Mouse (Mus musculus) hindbrain, embryonic 12.5 days (tissue): ENCODE measurements around the gene Txnip. TPM values are rescaled to one million over a fixed set of nuclear protein-coding genes. Genes with fewer than 3 reads are reported as not detected.

Experiments used
- ATAC-seq: fragments of 200-750 bp; cut with Nextera tagmentation; 2 replicates; pipeline ENCODE4 v1.8.0; 2017; ENCODE audit warnings: moderate TSS enrichment; ENCODE audit not compliant: low FRiP score
- H3K27ac ChIP-seq: fragments of 300-500 bp; sonication (generic); 2 replicates; pipeline ENCODE4 v1.5.1; 2016; ENCODE audit warnings: mild to moderate bottlenecking
- H3K27me3 ChIP-seq: fragments of 300-500 bp; sonication (generic); 2 replicates; pipeline ENCODE4 v1.6.1; 2016; ENCODE audit warnings: mild to moderate bottlenecking
- H3K36me3 ChIP-seq: fragments of 300-500 bp; sonication (generic); 2 replicates; pipeline ENCODE4 v1.6.1; 2016; ENCODE audit warnings: mild to moderate bottlenecking
- H3K4me1 ChIP-seq: fragments of 300-500 bp; sonication (generic); 2 replicates; pipeline ENCODE4 v1.6.1; 2016
- H3K4me2 ChIP-seq: fragments of 300-500 bp; sonication (generic); replicated peaks from 2 replicates; pipeline ENCODE4 v1.6.1; 2016; ENCODE audit warnings: mild to moderate bottlenecking
- H3K4me3 ChIP-seq: fragments of 300-500 bp; sonication (generic); 2 replicates; pipeline ENCODE4 v1.5.1; 2016; ENCODE audit warnings: mild to moderate bottlenecking
- H3K9ac ChIP-seq: fragments of 300-500 bp; sonication (generic); 2 replicates; pipeline ENCODE4 v1.6.1; 2016; ENCODE audit warnings: mild to moderate bottlenecking, moderate library complexity
- H3K9me3 ChIP-seq: fragments of 300-500 bp; sonication (generic); replicated peaks from 2 replicates; pipeline ENCODE4 v1.6.1; 2016; ENCODE audit warnings: mild to moderate bottlenecking
- WGBS: fragments of 180-500 bp; shearing (Covaris S2); methylation state at CpG from one replicate; pipeline ENCODE4 v1.1.7; 2016; 5-methylcytosine and 5-hydroxymethylcytosine counted together
- polyA plus RNA-seq: library from polyadenylated mRNA; unstranded; fragments of >200 nt; fragmentation: Nextera tagmentation; extraction: Ambion mirVana; gene quantifications from 2 replicates; pipeline ENCODE4 v1.2.1, GENCODE M21; 2016

The Txnip gene
- polyA plus RNA-seq, 1 experiment from 2014 or later = 58.7 TPM

DNA sequence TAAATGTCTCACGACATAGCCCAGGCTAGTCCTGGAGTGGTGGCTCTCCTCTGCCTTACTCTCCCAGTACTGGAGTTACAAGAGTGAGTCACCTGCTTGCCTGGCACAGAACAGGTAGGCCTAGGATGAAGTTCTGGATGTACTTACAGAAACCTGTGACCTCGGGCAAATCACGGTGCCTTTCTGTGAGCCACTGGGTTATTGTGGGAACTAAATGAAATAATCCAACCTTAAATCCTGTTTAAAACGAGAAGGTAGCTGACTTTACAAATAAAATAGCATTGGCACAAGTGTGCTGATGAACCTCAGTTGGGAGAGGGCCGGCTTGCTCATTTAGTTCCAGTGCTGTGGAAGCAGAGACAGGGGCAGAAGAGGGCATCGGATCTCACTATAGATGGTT lies 3.5 kb upstream of the Txnip start:
- Histone ChIP-seq H3K4me2 (no peak overlapping the region), H3K36me3 (no peaks in the 10 kb centered on the region), H3K27me3 (no peaks in the 10 kb centered on the region), H3K4me1 (peaks cover 32% of the 10 kb centered on the region), H3K9ac (no peak overlapping the region), H3K9me3 (no peaks in the 10 kb centered on the region), H3K27ac (no peak overlapping the region), H3K4me3 (no peak overlapping the region)
- WGBS = 81% methylated on average over 6 of the region's 6 CpGs
- no peak for ATAC-seq

DNA sequence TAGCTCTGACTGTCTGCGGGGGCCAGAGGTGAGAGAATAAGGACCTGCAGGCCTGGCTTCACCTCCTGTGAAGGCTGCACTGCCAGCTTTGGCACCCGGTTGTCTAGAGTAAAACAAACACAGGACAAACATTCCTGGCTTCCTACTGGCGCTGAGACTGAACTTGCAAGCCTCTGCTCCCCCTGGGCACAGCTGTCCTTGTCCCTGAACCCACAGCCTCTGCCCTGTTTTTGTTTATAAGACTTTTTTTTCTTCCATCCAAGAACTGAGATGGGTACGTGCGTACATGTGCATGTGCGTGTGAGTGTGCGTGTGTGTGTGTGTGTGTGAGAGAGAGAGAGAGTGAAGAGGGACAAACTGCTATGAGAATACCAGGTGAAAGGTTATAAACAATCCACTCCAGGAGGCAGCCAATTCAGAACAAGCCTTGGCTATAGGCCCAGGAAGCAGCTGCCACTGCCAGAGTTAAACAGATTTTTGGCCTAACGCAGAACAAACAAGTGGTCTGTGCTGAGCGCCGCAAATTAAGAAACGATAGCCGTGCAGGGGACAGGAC lies 2.6 kb upstream of the Txnip start:
- no peaks in the 10 kb centered on the region for H3K9me3 ChIP-seq
- peak overlapping the region; percentile 46 for H3K27ac ChIP-seq
- peaks cover 41% of the 10 kb centered on the region for H3K4me1 ChIP-seq
- peaks cover 7% of the 10 kb centered on the region for H3K36me3 ChIP-seq
- 0 out of 2 replicates have a peak, but pooled peaks have one; percentile 17 for ATAC-seq
- H3K4me2 ChIP-seq = no peak overlapping the region
- H3K27me3 ChIP-seq = no peaks in the 10 kb centered on the region
- 43% methylated on average over 12 of the region's 12 CpGs for WGBS
- no peak overlapping the region for H3K9ac ChIP-seq
- H3K4me3 ChIP-seq = no peak overlapping the region

DNA sequence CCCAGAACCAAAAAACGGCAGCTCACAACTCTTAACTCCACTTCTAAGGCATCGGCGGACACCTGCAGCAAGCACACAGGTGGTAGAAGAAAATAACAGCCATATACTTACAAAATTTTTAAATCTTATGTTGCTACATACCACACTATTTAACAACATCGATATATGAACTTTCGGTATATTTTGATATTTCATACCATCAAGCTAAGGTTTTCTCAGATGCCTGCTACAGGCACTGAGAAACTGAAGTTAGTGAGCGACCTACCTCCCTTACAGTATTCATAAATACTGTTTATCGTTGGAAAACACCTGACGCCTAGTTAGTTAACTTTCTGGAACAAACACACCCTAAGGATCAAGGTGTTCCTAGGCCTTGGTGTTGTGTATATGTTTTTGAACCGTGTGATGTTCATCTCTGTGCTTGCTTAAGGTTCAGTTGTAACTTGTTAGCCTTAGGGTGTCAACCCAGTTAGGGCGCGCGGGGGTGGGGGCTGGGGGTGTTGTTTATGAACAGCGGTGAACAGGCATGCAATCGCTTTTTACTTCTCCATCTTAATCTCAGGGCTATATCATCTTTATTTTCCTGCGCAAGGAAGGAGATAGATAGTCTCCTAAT lies 1.6 kb upstream of the Txnip start:
- H3K9ac ChIP-seq = no peak overlapping the region
- 83% methylated on average over 15 of the region's 15 CpGs for WGBS
- ATAC-seq = no peak

DNA sequence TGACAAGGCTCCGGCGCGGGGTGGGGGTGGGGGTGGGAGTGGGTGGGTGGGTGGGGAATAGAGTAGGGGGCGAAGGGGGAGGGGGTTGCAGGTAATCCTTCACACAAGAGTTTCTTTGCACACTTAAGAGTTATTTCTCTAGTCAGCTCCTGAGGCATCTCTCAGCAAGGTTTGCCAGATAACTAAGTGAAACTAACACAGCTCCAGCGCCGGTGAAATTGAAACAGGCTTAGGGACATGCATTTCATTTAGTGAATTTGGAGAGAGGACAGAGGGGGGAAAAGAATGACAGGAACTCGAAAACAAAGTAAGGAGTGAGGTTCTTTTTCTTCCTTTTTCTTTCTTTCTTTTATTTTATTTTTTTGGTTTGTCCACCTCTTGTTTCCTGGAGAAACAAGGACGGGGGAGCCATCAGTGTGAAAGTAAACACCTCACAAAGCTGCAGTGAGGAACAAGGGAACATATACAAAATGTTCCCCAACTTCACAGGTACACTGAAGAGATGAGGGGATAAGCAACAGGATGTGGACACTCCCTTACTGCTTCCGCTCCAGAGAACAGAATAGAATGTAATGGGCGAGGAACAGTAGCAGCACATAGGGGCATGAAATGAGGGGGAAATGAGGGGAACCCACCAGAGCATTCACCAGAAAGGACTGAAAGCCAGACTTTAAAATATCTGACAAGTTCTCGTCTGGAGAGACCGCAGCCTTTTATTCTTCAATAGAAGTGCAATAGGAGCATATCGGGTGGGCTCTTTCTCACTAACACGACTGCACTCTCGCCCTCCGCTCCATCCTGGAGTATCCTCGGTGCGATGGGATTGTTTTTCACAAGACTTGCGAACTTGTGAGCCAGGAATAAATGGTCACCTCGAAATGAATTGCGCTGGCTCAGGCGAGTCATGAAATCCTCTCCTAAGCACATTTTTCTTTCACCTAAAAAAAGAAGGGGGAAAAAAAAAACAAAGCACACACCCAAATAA lies 814 bp upstream of the Txnip start:
- Histone ChIP-seq H3K9ac (peak overlapping the region; percentile 55), H3K4me2 (peak overlapping the region; percentile 82), H3K36me3 (peaks cover 21% of the 10 kb centered on the region), H3K4me1 (peaks cover 53% of the 10 kb centered on the region), H3K4me3 (peak overlapping the region; percentile 73), H3K27ac (peak overlapping the region; percentile 73), H3K9me3 (no peaks in the 10 kb centered on the region), H3K27me3 (no peaks in the 10 kb centered on the region)
- 0 out of 2 replicates have a peak, but pooled peaks have one; percentile 5 for ATAC-seq
- 12% methylated on average over 22 of the region's 22 CpGs for WGBS

More for the DNA sequence above, 1.6 kb upstream of the Txnip start:
- H3K4me3 ChIP-seq = no peak overlapping the region
- H3K4me2 ChIP-seq = peak overlapping the region; percentile 82; the same call in 1 of the 2 replicates
- H3K27me3 ChIP-seq = no peaks in the 10 kb centered on the region
- peaks cover 17% of the 10 kb centered on the region for H3K36me3 ChIP-seq
- no peaks in the 10 kb centered on the region for H3K9me3 ChIP-seq
- peaks cover 49% of the 10 kb centered on the region for H3K4me1 ChIP-seq
- no peak overlapping the region for H3K27ac ChIP-seq

DNA sequence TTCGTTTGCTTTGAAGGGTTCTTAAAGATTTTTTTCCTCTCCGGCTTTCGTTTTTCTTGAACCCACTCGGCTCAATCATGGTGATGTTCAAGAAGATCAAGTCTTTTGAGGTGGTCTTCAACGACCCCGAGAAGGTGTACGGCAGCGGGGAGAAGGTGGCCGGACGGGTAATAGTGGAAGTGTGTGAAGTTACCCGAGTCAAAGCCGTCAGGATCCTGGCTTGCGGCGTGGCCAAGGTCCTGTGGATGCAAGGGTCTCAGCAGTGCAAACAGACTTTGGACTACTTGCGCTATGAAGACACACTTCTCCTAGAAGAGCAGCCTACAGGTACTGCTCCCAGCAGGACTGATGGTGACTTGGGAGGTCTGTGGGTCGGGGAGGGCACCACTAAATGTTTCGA lies 402 bp downstream of the Txnip start:
- Histone ChIP-seq H3K4me3 (peak overlapping the region; percentile 73), H3K27me3 (no peaks in the 10 kb centered on the region), H3K27ac (peak overlapping the region; percentile 67), H3K36me3 (peaks cover 21% of the 10 kb centered on the region), H3K9me3 (no peaks in the 10 kb centered on the region), H3K4me2 (peak overlapping the region; percentile 82), H3K4me1 (peaks cover 53% of the 10 kb centered on the region), H3K9ac (peak overlapping the region; percentile 68)
- under 1% methylated on average over 17 of the region's 17 CpGs for WGBS
- 0 out of 2 replicates have a peak, but pooled peaks have one; percentile 23 for ATAC-seq

DNA sequence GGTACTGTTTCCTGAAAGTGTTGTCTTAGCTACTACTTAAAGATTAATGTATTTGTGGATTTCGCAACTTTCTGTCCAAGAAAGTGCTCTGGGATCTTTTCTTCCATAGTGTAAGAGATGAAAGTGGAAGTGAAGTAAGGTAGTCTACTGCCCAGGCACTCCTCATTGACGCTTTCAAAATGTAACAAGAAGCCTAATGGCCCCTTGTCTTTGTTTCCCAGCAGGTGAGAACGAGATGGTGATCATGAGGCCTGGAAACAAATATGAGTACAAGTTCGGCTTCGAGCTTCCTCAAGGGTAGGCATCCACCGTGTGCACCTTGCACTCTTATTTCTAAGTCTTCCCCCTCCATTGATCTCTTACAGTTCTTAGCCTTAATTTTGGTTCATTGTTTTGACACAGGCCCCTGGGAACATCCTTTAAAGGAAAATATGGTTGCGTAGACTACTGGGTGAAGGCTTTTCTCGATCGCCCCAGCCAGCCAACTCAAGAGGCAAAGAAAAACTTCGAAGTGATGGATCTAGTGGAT lies 975 bp downstream of the Txnip start:
- peak overlapping the region; percentile 73 for H3K4me3 ChIP-seq
- H3K36me3 ChIP-seq = peaks cover 21% of the 10 kb centered on the region
- ATAC-seq = no peak
- H3K9me3 ChIP-seq = no peaks in the 10 kb centered on the region
- H3K4me1 ChIP-seq = peaks cover 53% of the 10 kb centered on the region
- H3K27me3 ChIP-seq = no peaks in the 10 kb centered on the region
- peak overlapping the region; percentile 68 for H3K9ac ChIP-seq
- H3K4me2 ChIP-seq = peak overlapping the region; percentile 82
- 46% methylated on average over 10 of the region's 10 CpGs for WGBS
- H3K27ac ChIP-seq = peak overlapping the region; percentile 45; the same call in 1 of the 2 replicates

DNA sequence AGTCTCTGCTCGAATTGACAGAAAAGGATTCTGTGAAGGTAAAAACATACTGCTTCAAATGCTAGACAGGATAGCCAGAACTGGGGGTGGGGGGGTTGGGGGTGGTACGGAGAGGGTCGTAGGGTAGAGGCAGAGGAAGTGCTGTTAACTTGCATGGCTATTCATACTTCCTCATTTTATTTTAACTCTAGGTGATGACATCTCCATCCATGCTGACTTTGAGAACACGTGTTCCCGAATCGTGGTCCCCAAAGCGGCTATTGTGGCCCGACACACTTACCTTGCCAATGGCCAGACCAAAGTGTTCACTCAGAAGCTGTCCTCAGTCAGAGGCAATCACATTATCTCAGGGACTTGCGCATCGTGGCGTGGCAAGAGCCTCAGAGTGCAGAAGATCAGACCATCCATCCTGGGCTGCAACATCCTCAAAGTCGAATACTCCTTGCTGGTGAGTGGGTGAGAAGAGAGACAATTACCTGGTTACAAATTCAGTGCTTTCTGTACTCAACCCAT lies 1.7 kb downstream of the Txnip start:
- H3K4me3 ChIP-seq = peak overlapping the region; percentile 73
- H3K27ac ChIP-seq = no peak overlapping the region
- no peaks in the 10 kb centered on the region for H3K9me3 ChIP-seq
- ATAC-seq = no peak
- H3K4me2 ChIP-seq = peak overlapping the region; percentile 82
- 86% methylated on average over 12 of the region's 12 CpGs for WGBS
- H3K4me1 ChIP-seq = peaks cover 53% of the 10 kb centered on the region
- peak overlapping the region; percentile 68 for H3K9ac ChIP-seq
- H3K27me3 ChIP-seq = no peaks in the 10 kb centered on the region
- H3K36me3 ChIP-seq = peaks cover 21% of the 10 kb centered on the region

DNA sequence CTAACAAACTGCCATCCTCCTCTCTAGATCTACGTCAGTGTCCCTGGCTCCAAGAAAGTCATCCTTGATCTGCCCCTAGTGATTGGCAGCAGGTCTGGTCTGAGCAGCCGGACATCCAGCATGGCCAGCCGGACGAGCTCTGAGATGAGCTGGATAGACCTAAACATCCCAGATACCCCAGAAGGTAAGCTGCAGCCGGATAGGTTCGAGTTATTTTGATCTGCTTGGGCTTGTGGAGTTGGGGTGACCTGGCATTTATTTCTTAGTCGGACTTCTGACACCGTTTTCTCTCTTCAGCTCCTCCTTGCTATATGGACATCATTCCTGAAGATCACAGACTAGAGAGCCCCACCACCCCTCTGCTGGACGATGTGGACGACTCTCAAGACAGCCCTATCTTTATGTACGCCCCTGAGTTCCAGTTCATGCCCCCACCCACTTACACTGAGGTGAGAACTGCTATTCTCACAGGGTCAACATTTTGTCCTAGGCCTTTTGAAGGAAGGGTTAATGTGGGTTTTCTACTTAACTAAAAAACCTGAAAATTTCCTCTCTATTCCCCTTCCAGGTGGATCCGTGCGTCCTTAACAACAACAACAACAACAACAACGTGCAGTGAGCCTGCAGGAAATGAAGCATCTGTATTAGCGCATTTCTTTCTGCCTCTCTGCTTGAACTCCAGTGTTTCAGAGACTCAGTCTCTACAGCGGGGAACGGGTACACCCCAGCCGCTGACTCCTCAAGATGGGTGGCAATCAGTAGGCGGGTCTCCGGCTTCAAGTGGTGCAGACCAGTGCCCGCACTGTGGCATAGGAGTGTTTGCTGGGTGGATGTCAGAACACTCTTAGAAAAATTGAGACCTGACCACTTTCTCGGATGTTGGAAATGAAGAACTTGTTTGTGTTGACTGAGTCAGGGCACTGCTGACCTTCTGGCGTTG lies 2.4 kb downstream of the Txnip start:
- Histone ChIP-seq H3K36me3 (peaks cover 21% of the 10 kb centered on the region), H3K27ac (0 out of 2 replicates have a peak overlapping the region, but pooled peaks have one; percentile 13), H3K4me3 (peak overlapping the region; percentile 73), H3K27me3 (no peaks in the 10 kb centered on the region), H3K9me3 (no peaks in the 10 kb centered on the region), H3K9ac (peak overlapping the region; percentile 68), H3K4me2 (peak overlapping the region; percentile 82), H3K4me1 (peaks cover 51% of the 10 kb centered on the region)
- ATAC-seq = no peak
- 87% methylated on average over 23 of the region's 23 CpGs for WGBS

DNA sequence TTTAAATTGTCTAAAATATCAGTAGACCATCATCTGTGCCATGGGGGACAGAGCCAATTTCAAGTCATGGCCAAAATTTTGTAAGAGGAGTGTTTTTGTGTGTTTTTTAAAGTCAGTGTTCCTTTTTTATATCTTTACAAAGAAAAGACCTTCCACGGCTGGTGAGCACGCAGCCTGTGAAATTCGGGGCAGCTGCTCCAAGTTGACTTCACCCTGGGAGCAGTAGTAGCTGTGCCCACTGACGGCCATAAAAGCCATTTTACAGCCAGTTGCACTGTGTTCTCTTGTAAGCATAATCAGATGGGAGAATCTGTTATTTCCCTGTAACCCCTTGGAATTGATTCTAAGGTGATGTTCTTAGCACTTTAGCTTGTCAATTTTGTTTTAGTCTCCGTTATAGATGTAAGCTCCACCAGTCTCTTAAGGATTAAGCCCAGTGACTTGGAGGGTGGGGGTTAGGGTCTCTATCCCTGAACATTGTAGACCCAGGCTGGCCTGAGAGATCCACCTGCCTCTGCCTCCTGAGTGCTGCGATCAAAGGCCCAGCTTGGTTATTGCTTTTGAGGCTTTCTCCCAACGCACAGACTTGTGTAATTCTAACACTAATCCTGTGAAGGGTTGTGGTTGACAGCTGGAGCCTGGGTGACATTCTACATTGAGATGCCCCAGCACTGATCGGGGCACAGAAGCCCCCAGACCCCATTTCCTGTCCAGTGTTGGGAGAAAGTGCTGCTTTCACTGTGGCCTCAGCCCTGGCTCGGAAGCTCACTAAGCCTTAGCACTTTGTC lies 3.3 kb downstream of the Txnip start:
- H3K27ac ChIP-seq = peak overlapping the region; percentile 48; the same call in 1 of the 2 replicates
- peaks cover 21% of the 10 kb centered on the region for H3K36me3 ChIP-seq
- H3K9me3 ChIP-seq = no peaks in the 10 kb centered on the region
- H3K9ac ChIP-seq = no peak overlapping the region
- ATAC-seq = no peak
- 91% methylated on average over 9 of the region's 9 CpGs for WGBS
- H3K27me3 ChIP-seq = no peaks in the 10 kb centered on the region
- H3K4me2 ChIP-seq = peak overlapping the region; percentile 82
- peak overlapping the region; percentile 73; the same call in 1 of the 2 replicates for H3K4me3 ChIP-seq
- peaks cover 44% of the 10 kb centered on the region for H3K4me1 ChIP-seq

DNA sequence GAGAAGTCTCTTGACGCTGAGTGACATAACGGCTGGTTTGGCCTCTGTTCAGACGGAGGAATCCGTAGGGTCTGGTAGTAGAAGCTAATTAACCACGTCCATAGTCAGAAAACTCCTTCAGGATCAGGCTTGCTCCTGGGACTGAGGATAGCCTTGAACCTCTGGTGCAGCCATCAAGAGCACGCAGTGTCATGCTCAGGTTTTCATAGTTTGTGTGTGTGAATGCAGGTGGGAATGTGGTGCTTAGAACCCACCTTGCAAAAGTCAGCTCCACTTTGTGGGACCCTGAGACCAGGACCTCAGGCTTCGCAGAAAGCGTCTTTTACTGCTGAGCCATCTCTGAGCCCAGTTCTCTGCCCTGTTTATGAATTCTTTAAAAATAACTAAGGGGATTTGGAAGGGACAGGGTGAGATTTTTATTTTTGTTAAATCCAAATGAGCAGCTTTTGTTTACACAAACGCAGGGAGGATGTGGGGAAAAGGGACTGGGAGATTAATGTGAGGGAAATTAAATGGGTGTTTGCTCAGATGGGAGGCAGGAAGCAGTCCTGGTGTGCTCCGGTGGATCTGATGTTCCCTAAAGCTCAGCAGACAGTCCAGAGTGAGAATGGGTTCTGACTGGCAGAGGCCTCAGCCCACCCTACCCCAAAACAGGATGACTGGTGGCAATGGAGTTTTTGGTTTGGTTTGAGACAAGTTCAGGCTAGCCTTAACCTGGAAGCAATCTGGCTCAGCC lies 4.4 kb downstream of the Txnip start:
- H3K4me3 ChIP-seq = no peak overlapping the region
- H3K36me3 ChIP-seq = peaks cover 21% of the 10 kb centered on the region
- no peak overlapping the region for H3K4me2 ChIP-seq
- peak overlapping the region; percentile 52; the same call in 1 of the 2 replicates for H3K27ac ChIP-seq
- no peak for ATAC-seq
- H3K4me1 ChIP-seq = peaks cover 35% of the 10 kb centered on the region
- H3K27me3 ChIP-seq = no peaks in the 10 kb centered on the region
- H3K9ac ChIP-seq = no peak overlapping the region
- 59% methylated on average over 10 of the region's 10 CpGs for WGBS
- H3K9me3 ChIP-seq = no peaks in the 10 kb centered on the region
